Mouse (Mus musculus) heart, adult 2 months (tissue): ENCODE data around the gene Soga1.

Experiments
- CTCF ChIP-seq: fragments of 200-600 bp; IDR thresholded peaks from 2 replicates; pipeline ENCODE4 v1.8.1; 2022; ENCODE audit warnings: antibody characterized with exemption, mild to moderate bottlenecking, moderate library complexity
- EP300 ChIP-seq: fragments of 200-500 bp; IDR thresholded peaks from 2 replicates; pipeline ENCODE4 v1.6.1; 2011; ENCODE audit warnings: low read depth, low read length, control low read depth; ENCODE audit not compliant: insufficient read depth
- POLR2A ChIP-seq: fragments of 200-500 bp; IDR thresholded peaks from 2 replicates; pipeline ENCODE4 v1.6.1; 2011; ENCODE audit warnings: mild to moderate bottlenecking, low read depth, low read length, control low read depth; ENCODE audit not compliant: insufficient read depth

- TF ChIP-seq EP300 (no peak), CTCF (no peak), POLR2A (no peak)
Measured at GRCm38 (mm10) chr2:156998263-156998662, 80.8 kb downstream of the Soga1 start.
